Mouse (Mus musculus): ENCODE measurements at regions not wholly inside any gene's neighbourhood (a gene's known extent, or its start where the extent isn't known, plus 50 kb on each side); places are given as distances from the start of the nearest gene placed in this dataset.

- TF ChIP-seq POLR2A (IDR thresholded peaks at IDR 0.05; ENCODE audit: borderline replicate concordance, extremely low read depth, low read depth, low read length) (no peak), CTCF (IDR thresholded peaks at IDR 0.05; ENCODE audit: insufficient read depth, low read length) (no peak)
Measured at GRCm38 (mm10) chr14:54109129-54109528, 144.8 kb downstream of the Dad1 start.
